Mouse (Mus musculus) thymus, postnatal 14 days (tissue): ENCODE results near the gene Atrn.
A peak's percentile ranks its signal among the peaks of the same experiment; 100 is the strongest.

Experiments used
- DNase-seq: peaks from one replicate; pipeline ENCODE4 v3.0.0; 2021

The Atrn gene

GRCm38 (mm10) chr2:131042988-131043387 lies 136.7 kb downstream of the Atrn start, which contains the start of gene Gfra4:
Gene Gfra4, minus strand, starts transcription at chr2:131043088.
- DNase-seq, result no peak

GRCm38 (mm10) chr2:131044354-131044852 lies 138.1 kb downstream of the Atrn start:
- DNase-seq, result no peak

GRCm38 (mm10) chr2:131044989-131045720 lies 138.9 kb downstream of the Atrn start:
- no peak for DNase-seq

- no peak for DNase-seq
These were observed 139.7 kb downstream of the Atrn start for GRCm38 (mm10) chr2:131046025-131046424.

GRCm38 (mm10) chr2:131052043-131052442 lies 145.7 kb downstream of the Atrn start:
- DNase-seq, result no peak

- no peak for DNase-seq
These were observed 146.6 kb downstream of the Atrn start for GRCm38 (mm10) chr2:131052862-131053418.

GRCm38 (mm10) chr2:131053851-131054645 lies 147.8 kb downstream of the Atrn start:
- peak; percentile 30 for DNase-seq

- no peak for DNase-seq
These were observed 148.5 kb downstream of the Atrn start for GRCm38 (mm10) chr2:131054646-131055264.

- DNase-seq, result peak; percentile 58
These were observed 149.3 kb downstream of the Atrn start for GRCm38 (mm10) chr2:131055631-131056030.

GRCm38 (mm10) chr2:131056191-131056590 lies 149.9 kb downstream of the Atrn start:
- peak; percentile 30 for DNase-seq

GRCm38 (mm10) chr2:131058672-131059071 lies 152.4 kb downstream of the Atrn start:
- no peak for DNase-seq

- DNase-seq, result no peak
These were observed 153.1 kb downstream of the Atrn start for GRCm38 (mm10) chr2:131059377-131059776.

- DNase-seq, result no peak
These were observed 153.7 kb downstream of the Atrn start for GRCm38 (mm10) chr2:131059781-131060540.

- DNase-seq, result no peak
These were observed 154.5 kb downstream of the Atrn start for GRCm38 (mm10) chr2:131060784-131061183.

GRCm38 (mm10) chr2:131061607-131062006 lies 155.3 kb downstream of the Atrn start:
- no peak for DNase-seq

- no peak for DNase-seq
These were observed 157.1 kb downstream of the Atrn start, which contains the start of gene Adam33 for GRCm38 (mm10) chr2:131063404-131063864. Gene Adam33, minus strand, starts transcription at chr2:131063814.

- no peak for DNase-seq
These were observed 160.0 kb downstream of the Atrn start for GRCm38 (mm10) chr2:131066342-131066741.

- DNase-seq, result no peak
These were observed 161.2 kb downstream of the Atrn start for GRCm38 (mm10) chr2:131067481-131067880.

GRCm38 (mm10) chr2:131072536-131072935 lies 166.2 kb downstream of the Atrn start:
- no peak for DNase-seq
